Mouse (Mus musculus) spleen, embryonic (tissue): ENCODE measurements around the gene Gm42420.

Experiments
- CTCF ChIA-PET: fragments of 350-600 bp; sonication (Branson Sonifier 250); formaldehyde crosslinking; loops from one replicate; lab custom pipeline; 2022; lab: Charles Lee

Gene Gm42420

DNA sequence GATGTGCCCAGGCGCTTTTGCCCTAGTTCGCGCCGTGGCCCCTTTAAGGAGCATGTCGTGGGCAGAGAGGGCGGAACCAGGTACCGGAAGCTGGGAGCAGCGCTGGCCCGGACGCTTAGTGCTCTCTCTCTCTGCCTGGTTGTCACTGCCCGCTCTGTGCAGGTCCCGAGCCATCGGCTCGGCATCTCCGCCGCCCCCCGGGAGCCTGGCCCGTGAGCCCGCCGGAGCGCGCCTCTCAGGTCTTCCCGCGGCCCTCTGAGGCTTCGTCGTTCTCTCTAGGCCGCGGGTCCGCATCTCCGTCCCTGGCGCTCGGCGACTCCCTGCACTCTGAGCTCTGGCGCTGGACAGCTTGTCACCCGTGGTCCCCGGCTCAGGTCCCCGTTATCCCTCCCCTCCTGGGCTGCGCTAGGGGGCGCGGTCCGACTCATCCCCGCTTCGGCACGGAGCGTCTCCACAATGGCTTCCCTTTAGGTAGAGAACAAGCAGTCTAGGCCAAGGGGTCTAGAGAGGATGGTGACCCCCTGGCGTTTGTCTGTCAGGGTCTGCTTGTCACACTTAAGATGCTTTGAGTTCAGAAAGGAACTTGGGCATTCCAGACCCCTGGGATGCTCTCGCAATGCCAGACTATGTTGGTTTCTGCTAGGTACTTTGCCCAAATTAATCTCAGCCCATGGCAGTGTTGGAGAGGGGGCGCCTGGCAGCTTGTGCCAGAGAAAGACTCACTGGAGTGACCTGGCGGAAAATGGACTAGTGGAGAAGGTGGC, 11.6 kb upstream of the Gm42420 start, which contains the start of gene Adck2:
Gene Adck2, plus strand, starts transcription at position 83 of the 764 bp plus-strand sequence.
- CTCF ChIA-PET: interaction anchor here (0.7 to 0.9 kb wide), 2 partner anchors 17 to 49 kb away, joined by 3 read pairs; no protein-coding TSS in a partner anchor

DNA sequence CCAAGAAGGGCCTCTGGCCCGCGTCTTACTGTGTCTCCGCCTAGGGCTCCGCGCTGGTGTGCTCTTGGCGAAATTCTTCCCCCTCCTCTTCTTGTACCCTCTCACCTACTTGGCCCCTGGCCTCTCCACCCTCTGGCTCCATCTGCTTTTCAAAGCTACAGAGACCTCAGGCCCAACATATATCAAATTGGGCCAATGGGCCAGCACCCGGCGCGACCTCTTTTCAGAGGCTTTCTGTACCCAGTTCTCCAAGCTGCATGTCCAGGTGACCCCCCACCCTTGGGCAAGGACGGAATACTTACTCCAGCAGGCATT, 11.0 kb upstream of the Gm42420 start:
- CTCF ChIA-PET: interaction anchor here (0.7 to 0.9 kb wide), 2 partner anchors 17 to 49 kb away, joined by 3 read pairs; no protein-coding TSS in a partner anchor

DNA sequence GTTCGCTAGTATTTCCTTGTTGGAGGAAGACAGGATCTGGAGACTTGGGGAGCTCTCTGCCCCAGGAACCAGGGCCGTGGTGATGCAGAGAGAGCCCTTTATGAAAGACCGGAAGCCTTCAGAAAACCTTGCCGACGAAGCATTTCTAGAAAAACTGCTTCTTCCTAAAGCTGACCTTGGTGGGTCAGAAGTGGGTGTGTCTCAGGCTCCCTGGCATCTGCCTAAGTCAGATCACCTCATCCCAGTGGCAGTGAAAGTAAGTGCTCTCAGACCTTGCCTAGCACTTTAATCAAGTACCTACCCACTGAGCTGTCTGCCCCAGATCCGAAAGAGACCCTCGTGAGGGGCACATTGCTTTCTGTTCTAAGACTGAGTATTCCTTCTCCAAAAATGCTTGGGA, 10.6 kb upstream of the Gm42420 start:
- CTCF ChIA-PET: no interaction called here

DNA sequence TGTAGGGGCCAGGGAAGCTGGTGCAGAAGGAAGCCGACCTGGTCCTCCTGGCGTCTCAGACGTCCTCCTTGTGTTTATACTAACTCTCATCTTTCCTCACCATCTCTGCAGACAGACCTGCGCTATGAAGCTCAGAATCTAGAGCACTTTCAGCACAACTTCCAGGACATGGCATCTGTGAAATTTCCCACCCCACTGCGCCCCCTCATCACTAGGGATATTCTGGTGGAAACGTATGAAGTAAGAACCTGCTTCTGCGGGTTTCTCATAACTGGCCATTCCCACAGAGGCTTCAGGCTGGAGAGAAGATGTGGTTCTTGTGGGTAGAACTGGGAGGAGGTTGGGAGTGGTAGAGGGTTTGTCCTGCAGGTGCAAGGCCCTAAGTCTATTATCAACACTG, 6.0 kb upstream of the Gm42420 start:
- CTCF ChIA-PET: interaction anchor here (0.7 kb wide), 1 partner anchor 85 kb away, joined by 6 read pairs; no protein-coding TSS in a partner anchor

DNA sequence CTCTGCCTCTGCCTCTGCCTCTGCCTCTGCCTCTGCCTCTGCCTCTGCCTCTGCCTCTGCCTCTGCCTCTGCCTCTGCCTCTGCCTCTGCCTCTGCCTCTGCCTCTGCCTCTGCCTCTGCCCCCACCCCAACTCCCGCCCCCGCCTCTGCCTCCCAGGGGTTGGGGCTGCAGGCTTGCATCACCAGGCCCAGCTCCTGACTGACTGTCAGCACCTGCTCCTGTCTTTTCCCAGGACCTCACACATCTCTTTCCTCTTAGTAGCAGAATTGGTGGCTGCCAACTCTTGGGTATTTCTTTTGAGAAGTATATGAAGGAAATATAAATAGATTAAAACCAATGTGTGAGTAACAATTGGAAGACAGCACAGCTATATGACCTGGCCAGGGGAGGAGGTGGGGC, 5.0 kb upstream of the Gm42420 start:
- CTCF ChIA-PET: interaction anchor here (0.7 kb wide), 1 partner anchor 86 kb away, joined by 6 read pairs; no protein-coding TSS in a partner anchor

DNA sequence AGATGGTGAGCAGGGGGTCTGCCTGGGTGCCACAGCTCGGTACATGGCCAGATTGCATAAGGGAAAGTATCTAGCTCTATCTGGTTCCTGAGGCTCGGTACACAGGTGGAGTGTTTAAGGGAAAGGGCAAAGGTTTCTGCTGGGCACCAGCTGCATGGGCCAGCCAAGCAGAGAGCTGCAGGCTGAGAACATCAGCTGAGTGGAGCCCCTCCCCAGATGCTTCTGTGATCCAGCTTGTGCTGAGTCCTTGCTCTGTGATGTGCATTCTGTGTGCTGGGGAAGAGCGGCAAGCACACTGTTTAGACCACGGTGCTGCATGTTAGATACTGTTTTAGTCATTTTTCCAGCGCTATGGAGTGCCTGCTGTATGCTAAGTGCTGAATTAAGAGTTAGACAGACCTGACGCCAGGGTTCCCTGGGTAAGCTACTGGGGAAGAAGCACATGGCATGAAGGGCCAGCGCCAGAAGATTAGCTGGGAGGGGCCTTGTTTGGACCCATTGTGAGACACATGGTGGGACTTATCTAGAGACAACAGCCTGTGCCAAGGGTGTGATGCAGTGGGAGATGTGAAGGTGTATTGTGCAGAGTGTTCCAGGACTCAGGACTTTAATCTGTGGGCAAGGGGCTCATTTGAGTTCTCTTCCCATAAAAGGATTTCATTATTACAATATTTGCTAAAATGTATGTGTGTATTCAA, 4.3 kb upstream of the Gm42420 start:
- CTCF ChIA-PET: no interaction called here

DNA sequence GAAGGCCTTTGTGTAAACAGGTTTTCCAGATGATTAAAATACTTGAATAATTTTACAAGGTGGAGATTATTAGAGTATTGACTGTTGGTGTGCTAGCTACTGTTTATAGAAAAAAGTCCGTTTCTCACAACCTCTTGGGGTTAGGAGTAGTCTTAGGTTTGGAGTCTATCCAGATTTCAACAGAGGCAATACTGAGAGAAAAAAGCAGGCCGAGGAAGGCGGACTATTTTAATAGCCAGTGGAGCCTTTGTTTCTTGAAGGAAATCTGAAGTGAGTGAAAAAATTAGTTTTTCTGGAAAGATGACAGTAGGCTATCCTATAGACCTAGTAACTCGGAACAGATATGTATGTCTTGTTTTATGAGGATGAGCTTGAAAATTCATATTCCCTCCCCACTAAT, 5.9 kb downstream of the Gm42420 start:
- CTCF ChIA-PET: interaction anchor here (1.4 kb wide), 1 partner anchor 17 kb away, joined by 3 read pairs; the partner anchor contains the start of gene Adck2

DNA sequence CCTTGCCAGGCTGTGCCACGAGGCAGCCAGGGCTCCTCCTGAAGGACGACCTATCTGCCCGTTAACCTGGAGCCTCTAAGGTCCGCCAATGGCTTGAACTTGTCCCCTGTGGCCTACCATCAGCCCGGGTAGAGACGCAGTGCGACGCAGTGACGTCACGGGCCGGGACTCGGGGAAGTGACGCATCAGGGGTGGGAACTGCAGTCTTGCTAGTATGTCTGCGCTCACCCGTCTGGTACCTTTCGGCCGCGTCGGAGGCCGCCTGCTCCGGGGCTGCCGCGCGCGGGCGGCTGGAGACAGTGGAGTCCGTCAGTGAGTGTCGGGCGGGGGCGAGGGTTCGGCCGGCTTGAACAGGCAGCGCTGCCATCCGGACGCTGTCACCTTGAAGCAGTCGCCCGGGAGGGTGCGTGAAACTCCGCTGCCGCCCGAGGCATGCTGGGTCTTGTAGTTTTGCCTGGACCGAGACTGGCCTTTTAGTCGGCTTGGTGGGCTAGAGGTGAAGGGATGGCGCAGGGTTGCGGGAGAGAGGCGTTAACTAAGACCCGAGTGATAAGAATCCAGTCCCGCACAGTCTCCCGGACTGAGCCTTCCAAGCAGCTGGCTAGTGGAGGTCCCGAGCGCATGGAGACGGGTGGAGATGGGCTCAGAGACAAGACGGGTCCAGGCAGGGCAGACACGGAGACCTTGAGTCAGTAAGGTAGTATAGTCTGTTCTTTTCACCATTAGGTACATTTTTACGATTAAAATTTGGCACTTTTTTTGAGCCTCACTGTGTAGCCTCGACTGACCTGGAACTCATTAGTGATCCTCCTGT, 7.1 kb downstream of the Gm42420 start, which contains the start of gene Ndufb2:
Gene Ndufb2, plus strand, starts transcription at position 174 of the 814 bp plus-strand sequence.
- CTCF ChIA-PET: no interaction called here

DNA sequence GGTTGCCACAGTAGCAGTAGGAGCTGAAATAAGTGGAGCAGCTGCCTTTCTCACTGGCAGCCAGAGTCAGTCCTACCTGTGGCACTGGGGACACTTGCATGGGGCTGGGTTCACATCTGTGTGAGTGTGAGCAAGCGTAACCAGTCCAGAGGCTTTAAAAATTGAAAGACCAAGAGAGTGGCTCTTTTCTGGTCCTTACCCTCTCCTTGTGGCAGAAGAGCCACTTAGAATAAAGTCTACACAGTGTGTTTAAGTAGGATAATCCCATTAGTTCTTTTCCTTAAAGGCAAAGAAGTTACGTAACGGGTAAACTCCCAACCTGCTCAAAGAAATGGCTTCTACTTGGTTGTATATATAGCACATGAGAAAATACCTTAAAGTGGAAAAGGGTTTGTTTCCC, 15.3 kb downstream of the Gm42420 start:
- CTCF ChIA-PET: no interaction called here

DNA sequence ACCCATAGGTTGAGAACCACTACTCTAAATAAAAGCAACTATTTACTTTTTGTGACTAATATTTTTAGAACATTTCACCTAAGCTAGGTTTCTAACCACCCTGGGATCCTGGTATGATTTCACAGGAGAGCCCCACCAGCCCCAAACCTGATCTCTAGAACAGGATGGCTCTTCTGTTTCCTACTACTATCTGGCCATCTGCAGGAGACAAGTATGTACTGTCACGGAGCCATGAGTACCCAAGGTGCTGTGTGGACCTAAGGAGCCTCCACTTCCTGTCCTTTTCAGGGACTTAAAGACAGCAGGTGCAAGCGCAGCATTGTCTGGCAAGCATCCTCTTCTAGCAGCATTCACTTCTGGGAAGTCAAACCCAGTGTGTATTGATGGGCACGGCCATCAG, 16.3 kb downstream of the Gm42420 start:
- CTCF ChIA-PET: no interaction called here

DNA sequence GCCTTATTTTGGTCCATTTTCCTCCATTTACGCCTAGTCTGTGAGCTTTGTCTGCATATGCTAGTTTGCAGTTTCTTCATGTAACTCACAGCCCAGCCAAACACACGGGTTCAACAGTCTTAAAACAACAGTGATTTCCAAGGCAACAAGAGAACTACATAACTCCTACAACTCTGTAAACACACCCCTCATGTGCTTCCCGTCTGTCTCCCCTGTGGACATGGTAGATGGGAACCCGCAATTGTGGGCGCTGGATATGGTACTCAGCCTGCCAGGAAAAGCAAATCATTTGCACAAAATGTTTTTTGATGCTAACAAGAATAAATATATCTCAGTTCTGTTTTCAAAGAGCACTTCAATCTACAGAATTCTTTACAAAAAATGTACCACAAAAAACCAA, 19.0 kb downstream of the Gm42420 start:
- CTCF ChIA-PET: no interaction called here

DNA sequence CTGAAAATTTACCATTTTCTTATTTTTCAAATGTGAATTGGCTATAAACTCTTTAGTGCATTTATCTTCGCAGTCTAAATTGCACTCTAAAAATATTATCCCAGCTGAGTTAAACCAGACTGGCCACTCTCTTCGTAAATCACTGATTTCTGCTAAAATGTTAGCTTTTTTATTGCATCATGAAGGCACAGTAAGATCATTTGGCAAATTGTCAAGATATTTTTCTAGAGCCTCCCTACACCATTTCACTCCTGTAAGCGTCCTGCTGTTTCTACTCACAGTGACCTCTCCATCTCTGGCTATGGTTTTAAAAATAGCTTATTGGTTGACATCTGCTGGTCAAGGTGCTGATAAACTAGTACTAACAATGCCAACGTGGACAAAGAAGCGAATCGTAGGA, 20.5 kb downstream of the Gm42420 start:
- CTCF ChIA-PET: no interaction called here

DNA sequence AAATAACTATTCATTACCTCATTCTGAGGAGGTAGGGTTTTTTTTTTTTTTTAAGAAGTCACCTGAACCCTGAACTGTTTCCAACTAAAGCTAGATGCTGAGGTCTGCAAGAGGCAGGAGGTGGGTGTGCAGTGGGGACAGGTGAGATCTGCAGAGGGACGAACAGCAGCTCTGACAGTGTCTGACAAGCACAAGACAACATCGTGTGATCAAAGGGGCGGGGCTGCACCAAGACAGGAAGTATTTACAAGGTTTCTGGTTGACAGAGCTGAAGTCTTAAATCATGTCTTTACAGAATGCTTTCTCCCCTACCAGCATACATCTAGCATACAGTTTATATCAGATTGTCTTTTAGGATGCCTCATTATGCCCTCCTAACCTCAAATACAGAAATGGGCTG, 21.3 kb downstream of the Gm42420 start:
- CTCF ChIA-PET: no interaction called here

DNA sequence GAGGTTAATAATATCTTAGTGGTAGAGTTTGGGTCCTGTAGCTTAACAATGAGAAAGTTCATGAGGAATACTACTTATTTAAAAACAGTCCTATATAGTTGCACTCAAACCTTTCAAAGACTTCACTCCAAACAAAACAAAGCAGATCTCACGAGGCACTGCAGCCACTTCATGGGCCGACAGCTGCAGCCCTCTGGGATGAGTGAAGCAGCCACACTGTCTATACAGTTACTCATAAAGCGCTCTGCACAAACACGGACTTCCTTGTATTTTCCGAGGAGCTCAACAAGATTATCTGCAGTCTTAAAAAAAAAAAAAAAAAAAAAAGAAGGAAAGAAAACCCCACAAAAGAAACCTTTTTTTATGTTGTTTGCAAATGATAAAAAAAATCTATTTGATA, 21.8 kb downstream of the Gm42420 start:
- CTCF ChIA-PET: no interaction called here

DNA sequence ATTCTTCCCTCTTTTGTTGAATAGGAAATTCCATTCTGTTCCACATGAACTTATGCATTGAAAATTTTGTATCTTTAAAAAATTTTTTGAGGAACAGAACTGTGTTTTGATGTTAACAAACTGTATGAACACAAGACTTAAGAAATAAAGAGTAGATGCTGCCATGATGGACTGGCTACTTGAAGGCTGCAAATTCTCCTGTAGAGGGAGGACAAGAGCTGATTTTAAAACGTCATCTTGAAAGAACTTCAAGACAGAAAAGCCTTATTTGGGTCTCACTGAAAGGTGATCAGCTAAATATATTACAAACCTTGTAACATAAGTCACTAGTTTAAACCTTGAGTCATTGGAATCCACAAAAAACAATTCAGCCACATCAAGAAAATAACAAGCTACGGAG, 24.7 kb downstream of the Gm42420 start:
- CTCF ChIA-PET: interaction anchor here (1.3 kb wide), 1 partner anchor 147 kb away, joined by 3 read pairs; no protein-coding TSS in a partner anchor

DNA sequence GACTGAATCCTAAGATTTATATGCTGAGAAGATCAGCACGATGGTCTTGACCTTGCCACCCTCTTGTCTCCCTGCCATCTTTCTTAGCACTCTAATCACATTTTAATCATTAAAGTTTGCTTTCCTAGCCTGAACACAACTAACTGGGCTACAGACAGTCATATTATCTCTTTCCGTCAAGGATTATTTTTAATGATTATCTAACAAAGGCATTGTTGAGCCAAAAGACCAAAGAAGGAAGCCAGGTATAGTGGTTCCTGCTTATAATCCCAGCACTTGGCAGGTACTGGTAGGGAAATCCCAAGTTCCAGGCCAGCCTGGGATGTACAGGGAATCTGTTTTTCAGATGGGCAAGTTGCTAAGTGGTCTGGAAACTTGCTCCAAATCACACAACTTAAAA, 25.7 kb downstream of the Gm42420 start:
- CTCF ChIA-PET: no interaction called here
